Comparison of ENCODE assay signal across 22 mouse cellular contexts in genomic region chr11:86656849-86657567, GRCm38 (mm10). TPM values are rescaled to one million over a fixed set of nuclear protein-coding genes. Genes with fewer than 3 reads are reported as not detected.
DNase-seq lines count a peak whose midpoint lies in the region; ATAC-seq and TF ChIP-seq lines count a peak whose summit lies in the region.
"Had no signal": no experiment of that assay in that cellular context is flagged by ENCODE, and none has a peak within 500 bp of the region (broad histone marks: within the 10 kb centered on the region; RNA-seq: fewer than 3 reads in every experiment).

No protein-coding gene starts in this region.

- TF ChIP-seq POLR2A in MEL (IDR thresholded peaks at IDR 0.05; ENCODE audit: control insufficient read depth in 1 of 2, insufficient read depth in 1 of 2, low read depth in 1 of 2, low read length in 2 of 2, poor library complexity in 1 of 2) = no peak

- 32% methylated on average over 4 of the region's 4 CpGs for WGBS in heart, embryonic 14.5 days
- 34% methylated on average over 4 of the region's 4 CpGs for WGBS in liver, embryonic 15.5 days (ENCODE audit: insufficient replicate concordance)

- no peak for TF ChIP-seq RAD21 in MEL (IDR thresholded peaks at IDR 0.05; ENCODE audit: low read depth, low read length)

- no peaks in the 10 kb centered on the region for H3K27me3 ChIP-seq in heart, embryonic 14.5 days (ENCODE audit: control insufficient read depth, insufficient read depth, low read length)
- no peaks in the 10 kb centered on the region for H3K27me3 ChIP-seq in MEL (ENCODE audit: control insufficient read depth in 1 of 2, insufficient read depth in 2 of 2, low read length in 2 of 2)
- H3K27me3 ChIP-seq in liver, embryonic 15.5 days = no peaks in the 10 kb centered on the region
- H3K27me3 ChIP-seq: embryonic facial prominence, embryonic 13.5 days; forebrain, embryonic 15.5 days; Patski had no signal

- H3K79me2 ChIP-seq in MEL (ENCODE audit: control insufficient read depth, insufficient read depth, low read length, poor library complexity) = no peaks in the 10 kb centered on the region; the same call in 1 of the 2 replicates

- H3K9ac ChIP-seq in heart, embryonic 14.5 days (ENCODE audit: low read length) = 0 out of 2 replicates have a peak overlapping the region, but pooled peaks have one; percentile 16
- peak overlapping the region; percentile 0 for H3K9ac ChIP-seq in MEL (ENCODE audit: control insufficient read depth, low read depth, low read length, poor library complexity, severe bottlenecking)
- 0 out of 2 replicates have a peak overlapping the region, but pooled peaks have one; percentile 22 for H3K9ac ChIP-seq in liver, embryonic 15.5 days
- H3K9ac ChIP-seq: embryonic facial prominence, embryonic 13.5 days; forebrain, embryonic 15.5 days had no signal

- intact Hi-C loops in heart, postnatal 14 days (cut with DNase I) = loop anchor here (10.0 kb wide), 1 partner anchor 348 kb away; no protein-coding TSS in a partner anchor

- peak overlapping the region; percentile 67 for H3K27ac ChIP-seq in heart, embryonic 14.5 days (replicated peaks in 1 of 2; ENCODE audit: control insufficient read depth in 1 of 2, insufficient read depth in 1 of 2, low read depth in 2 of 2, low read length in 2 of 2)
- H3K27ac ChIP-seq in MEL (ENCODE audit: control insufficient read depth, low read depth, low read length) = peak overlapping the region; percentile 83
- peak overlapping the region; percentile 84 for H3K27ac ChIP-seq in liver, embryonic 15.5 days (replicated peaks)
- H3K27ac ChIP-seq: embryonic facial prominence, embryonic 13.5 days; forebrain, embryonic 15.5 days; hindbrain, embryonic 10.5 days; limb, embryonic 10.5 days; midbrain, embryonic 10.5 days had no signal

- H3K4me2 ChIP-seq in heart, embryonic 14.5 days (ENCODE audit: low read length) = peak overlapping the region; percentile 23; the same call in 1 of the 2 replicates
- H3K4me2 ChIP-seq in liver, embryonic 15.5 days = peak overlapping the region; percentile 21; the same call in 1 of the 2 replicates
- H3K4me2 ChIP-seq: embryonic facial prominence, embryonic 13.5 days; forebrain, embryonic 15.5 days had no signal

- DNase-seq in heart, postnatal 14 days = no peak
- DNase-seq in 416B (ENCODE audit: low read depth) (peak; percentile 52), MEL (ENCODE audit: low read depth, low spot score) (peak; percentile 53)
- no peak for DNase-seq in cerebellum, adult 18-20 months
- no peak for DNase-seq in adrenal gland, adult 2 months
- DNase-seq: adrenal gland, postnatal 10 days; cerebellum, postnatal 14 days; gastrocnemius, postnatal 14 days; kidney, postnatal 4 days; layer of hippocampus, adult 9-11 months; lung, adult 2 months; retina, postnatal 1 day; right cerebral cortex, postnatal 4 days; thymus, adult 2 months had no signal

- peak; percentile 73 to 79 for TF ChIP-seq EP300 in MEL (IDR thresholded peaks at IDR 0.05; ENCODE audit: low read depth in 1 of 2, low read length in 2 of 2)

- ATAC-seq in heart, embryonic 14.5 days (ENCODE audit: insufficient number of reproducible peaks, insufficient read depth, low FRiP score, low read depth) = no peak
- ATAC-seq in liver, embryonic 15.5 days (ENCODE audit: insufficient read depth) = peak; percentile 78
- ATAC-seq: forebrain, embryonic 15.5 days; Patski had no signal

- H3K36me3 ChIP-seq in heart, embryonic 14.5 days (ENCODE audit: control insufficient read depth, insufficient read depth, low read length) = peaks cover 24% of the 10 kb centered on the region
- peaks cover 16 to 26% of the 10 kb centered on the region in 2 experiments for H3K36me3 ChIP-seq in MEL (ENCODE audit: control insufficient read depth in 1 of 2, insufficient read depth in 2 of 2, low read length in 2 of 2)
- peaks cover 66% of the 10 kb centered on the region for H3K36me3 ChIP-seq in liver, embryonic 15.5 days (replicated peaks)

- no peak overlapping the region for H3K4me3 ChIP-seq in heart, embryonic 14.5 days (ENCODE audit: control insufficient read depth in 1 of 2, insufficient read depth in 1 of 2, low read depth in 1 of 2, low read length in 2 of 2)
- no peak overlapping the region for H3K4me3 ChIP-seq in MEL (ENCODE audit: control insufficient read depth in 1 of 2, insufficient read depth in 1 of 2, low read depth in 2 of 2, low read length in 2 of 2)
- H3K4me3 ChIP-seq in liver, embryonic 15.5 days (replicated peaks) = no peak overlapping the region
- H3K4me3 ChIP-seq: embryonic facial prominence, embryonic 13.5 days; forebrain, embryonic 15.5 days; hindbrain, embryonic 10.5 days; limb, embryonic 10.5 days; midbrain, embryonic 10.5 days had no signal

- no peaks in the 10 kb centered on the region for H3K9me3 ChIP-seq in heart, embryonic 14.5 days (ENCODE audit: control insufficient read depth, low read length)
- H3K9me3 ChIP-seq in MEL (replicated peaks; ENCODE audit: insufficient read depth, low read length) = no peaks in the 10 kb centered on the region
- H3K9me3 ChIP-seq in liver, embryonic 15.5 days (replicated peaks) = no peaks in the 10 kb centered on the region
- H3K9me3 ChIP-seq: embryonic facial prominence, embryonic 13.5 days; forebrain, embryonic 15.5 days; hindbrain, embryonic 10.5 days; limb, embryonic 10.5 days; midbrain, embryonic 10.5 days had no signal

- peaks cover 2 to 21% of the 10 kb centered on the region in 2 experiments for H3K4me1 ChIP-seq in heart, embryonic 14.5 days (ENCODE audit: control insufficient read depth in 2 of 2, insufficient read depth in 2 of 2, low read length in 2 of 2)
- H3K4me1 ChIP-seq in MEL (ENCODE audit: control insufficient read depth in 1 of 2, insufficient read depth in 2 of 2, low read length in 2 of 2) = peaks cover 10 to 26% of the 10 kb centered on the region in 2 experiments
- peaks cover 34% of the 10 kb centered on the region for H3K4me1 ChIP-seq in liver, embryonic 15.5 days (replicated peaks)
- H3K4me1 ChIP-seq: embryonic facial prominence, embryonic 13.5 days; forebrain, embryonic 15.5 days; hindbrain, embryonic 10.5 days; limb, embryonic 10.5 days; midbrain, embryonic 10.5 days had no signal

- TF ChIP-seq CTCF in MEL (IDR thresholded peaks at IDR 0.05 in 2 of 3, conservative IDR thresholded peaks at IDR 0.05 in 1 of 3; ENCODE audit: control insufficient read depth in 1 of 3, insufficient read depth in 1 of 3, low read depth in 2 of 3, low read length in 3 of 3, poor library complexity in 1 of 3, severe bottlenecking in 1 of 3) = no peak

TF ChIP-seq in MEL, 35 proteins besides CTCF, POLR2A, EP300 and RAD21 (continues in another document):
- TF ChIP-seq POLR2AphosphoS5 (IDR thresholded peaks at IDR 0.05; ENCODE audit: borderline replicate concordance, low read depth, low read length) = no peak
- peak; percentile 80 for TF ChIP-seq TCF12 (IDR thresholded peaks at IDR 0.05; ENCODE audit: low read depth, low read length)
- peak; percentile 22; the same call in 1 of the 2 replicates for TF ChIP-seq GABPA (IDR thresholded peaks at IDR 0.05; ENCODE audit: low read depth, low read length)
- no peak for TF ChIP-seq CHD1 (IDR thresholded peaks at IDR 0.05; ENCODE audit: low read depth, low read length)
- no peak; the same call in 1 of the 2 replicates for TF ChIP-seq MAZ (IDR thresholded peaks at IDR 0.05; ENCODE audit: low read depth, low read length)
- peak; percentile 97 for TF ChIP-seq MEF2A (IDR thresholded peaks at IDR 0.05; ENCODE audit: extremely low read depth, insufficient replicate concordance, low read depth, low read length, poor library complexity, severe bottlenecking)
- peak; percentile 78; the same call in 1 of the 2 replicates for TF ChIP-seq RCOR1 (IDR thresholded peaks at IDR 0.05; ENCODE audit: low read depth, low read length)
- TF ChIP-seq ZMIZ1 (IDR thresholded peaks at IDR 0.05; ENCODE audit: low read depth, low read length) = no peak
- TF ChIP-seq ZC3H11A (IDR thresholded peaks at IDR 0.05; ENCODE audit: low read depth, low read length) = no peak
- TF ChIP-seq TAL1 (IDR thresholded peaks at IDR 0.05; ENCODE audit: low read length) = no peak
- TF ChIP-seq ZNF384 (IDR thresholded peaks at IDR 0.05; ENCODE audit: low read depth, low read length) = no peak
- no peak for TF ChIP-seq MYB (IDR thresholded peaks at IDR 0.05; ENCODE audit: low read depth, low read length)
- TF ChIP-seq CHD2 (IDR thresholded peaks at IDR 0.05; ENCODE audit: low read length) = no peak
- peak; percentile 66; the same call in 1 of the 2 replicates for TF ChIP-seq MXI1 (IDR thresholded peaks at IDR 0.05; ENCODE audit: low read depth, low read length)
- TF ChIP-seq NELFE (IDR thresholded peaks at IDR 0.05; ENCODE audit: low read depth, low read length) = no peak
- peak; percentile 42; the same call in 1 of the 2 replicates for TF ChIP-seq BHLHE40 (IDR thresholded peaks at IDR 0.05; ENCODE audit: borderline replicate concordance, low read depth, low read length)
- TF ChIP-seq USF1 (IDR thresholded peaks at IDR 0.05; ENCODE audit: low read depth, low read length) = peak; percentile 83
- TF ChIP-seq MAX (IDR thresholded peaks at IDR 0.05; ENCODE audit: low read length) = 0 out of 2 replicates have a peak, but pooled peaks have one; percentile 46
- no peak for TF ChIP-seq SMC3 (IDR thresholded peaks at IDR 0.05; ENCODE audit: low read depth, low read length)
- no peak for TF ChIP-seq KAT2A (conservative IDR thresholded peaks at IDR 0.05; ENCODE audit: low read depth, low read length)
- no peak for TF ChIP-seq POLR2AphosphoS2 (IDR thresholded peaks at IDR 0.05; ENCODE audit: low read length)

RNA-seq across cellular contexts. Expression of gene Vmp1, which starts 26.6 kb away (rescaled TPM):
- polyA plus RNA-seq in heart, embryonic 14.5 days (2014; fragmentation: Nextera tagmentation; extraction: Ambion mirVana) = 98.5 and 101 TPM in 2 replicates
- 10 to 100 TPM; 55.3 to 59.2 TPM for total RNA-seq in heart, postnatal 14 days (2021)
- total RNA-seq in MEL (2012; rRNA removed) = 61.8 and 64.4 TPM in 2 replicates
- 10 to 100 TPM in 1 of 2 experiments, not detected in 1; 94.9 TPM for polyA plus RNA-seq in MEL (2012; ENCODE audit: insufficient read depth in 1 of 2, insufficient read length in 2 of 2, low read depth in 1 of 2, low replicate concordance in 2 of 2, missing spikeins in 1 of 2)
- 80.8 and 81.0 TPM in 2 replicates for polyA plus RNA-seq in liver, embryonic 15.5 days (2015; fragmentation: Nextera tagmentation; extraction: Ambion mirVana)
- 100 to 1,000 TPM; 124 to 139 TPM for total RNA-seq in adrenal gland, adult 2 months (2021)
- 12.9 and 18.3 TPM in 2 replicates for polyA plus RNA-seq in adrenal gland, adult 2 months (2012; rRNA removed)

RNA-seq across cellular contexts. Expression of gene Ptrh2, which starts 26.8 kb away (rescaled TPM):
- 21.5 and 22.3 TPM in 2 replicates for polyA plus RNA-seq in heart, embryonic 14.5 days (2014; fragmentation: Nextera tagmentation; extraction: Ambion mirVana)
- 1 to 10 TPM; 7.0 to 7.2 TPM for total RNA-seq in heart, postnatal 14 days (2021)
- 37.3 and 40.3 TPM in 2 replicates for total RNA-seq in MEL (2012; rRNA removed)
- polyA plus RNA-seq in MEL (2012; ENCODE audit: insufficient read depth in 1 of 2, insufficient read length in 2 of 2, low read depth in 1 of 2, low replicate concordance in 2 of 2, missing spikeins in 1 of 2) = 10 to 100 TPM in 1 of 2 experiments, not detected in 1; 30.0 TPM
- 14.3 and 15.0 TPM in 2 replicates for polyA plus RNA-seq in liver, embryonic 15.5 days (2015; fragmentation: Nextera tagmentation; extraction: Ambion mirVana)
- total RNA-seq in adrenal gland, adult 2 months (2021) = 10 to 100 TPM; 11.7 to 17.4 TPM
- 3.0 and 6.2 TPM in 2 replicates for polyA plus RNA-seq in adrenal gland, adult 2 months (2012; rRNA removed)

Comparison
In these comparisons a context has a peak if more than half of its experiments do, and no peak if none do; other contexts are left out.
1. DNase-seq: peak in 416B (single experiment) and MEL (single experiment); none in heart, postnatal 14 days (0 of 2), cerebellum, adult 18-20 months (0 of 2) and adrenal gland, adult 2 months (single experiment).
2. Peak in every context shown above with its lines, with median percentiles within 50 percentile points of each other: H3K27ac ChIP-seq and H3K9ac ChIP-seq.